Mouse (Mus musculus): ENCODE results near the gene Rnls. TPM values are rescaled to one million over a fixed set of nuclear protein-coding genes. Genes with fewer than 3 reads are reported as not detected.

Gene Rnls
- total RNA-seq, 2 experiments from 2014 or later: 2.5 TPM; not detected in 1

- no peak for ATAC-seq (replicated peaks; ENCODE audit: low FRiP score, poor library complexity, severe bottlenecking)
These were observed 189.7 kb downstream of the Rnls start for GRCm38 (mm10) chr19:33202422-33202821.

DNA sequence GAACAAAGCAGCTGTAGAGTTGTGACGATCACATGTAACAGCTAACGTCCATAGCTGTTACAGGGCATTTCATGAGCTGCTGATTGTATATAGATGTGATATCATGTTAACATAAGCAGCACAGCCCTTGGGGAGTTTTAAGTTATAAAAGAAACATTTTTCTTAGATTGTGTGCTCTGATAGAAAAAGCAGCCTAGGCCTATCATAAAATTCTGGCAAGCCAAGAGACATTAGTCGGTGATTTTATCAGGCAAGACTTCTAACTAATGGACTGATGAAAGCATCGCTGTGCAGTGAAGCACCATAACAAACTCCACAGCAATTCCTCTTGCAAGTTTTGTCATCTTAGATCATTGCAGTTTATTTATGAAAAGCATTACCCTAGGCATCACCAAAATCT is 190.9 kb downstream of the Rnls start:
- ATAC-seq (replicated peaks; ENCODE audit: low FRiP score, poor library complexity, severe bottlenecking): no peak

DNA sequence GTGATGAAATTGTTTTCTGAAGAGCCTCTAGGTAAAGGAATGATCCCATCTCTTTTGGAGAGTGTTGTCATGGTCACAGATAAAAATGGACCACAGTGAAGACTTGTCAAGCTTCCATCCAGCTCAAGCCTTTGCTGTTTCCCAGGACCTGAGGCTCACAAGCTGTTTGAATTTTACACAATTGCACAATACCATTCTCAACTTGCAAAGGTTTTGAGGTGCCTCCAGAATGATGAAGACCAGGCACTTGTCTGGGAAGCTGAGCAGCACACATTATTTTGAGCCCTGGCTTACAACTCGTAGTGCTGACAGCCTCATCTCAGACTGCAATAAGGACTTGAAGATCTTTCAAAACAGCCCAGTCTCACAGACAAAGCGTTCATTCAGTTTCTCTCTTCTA is 200.0 kb downstream of the Rnls start:
- ATAC-seq (replicated peaks; ENCODE audit: low FRiP score, poor library complexity, severe bottlenecking): no peak

- ATAC-seq (replicated peaks; ENCODE audit: low FRiP score, poor library complexity, severe bottlenecking): no peak
These were observed 203.3 kb downstream of the Rnls start for GRCm38 (mm10) chr19:33188766-33189165.

DNA sequence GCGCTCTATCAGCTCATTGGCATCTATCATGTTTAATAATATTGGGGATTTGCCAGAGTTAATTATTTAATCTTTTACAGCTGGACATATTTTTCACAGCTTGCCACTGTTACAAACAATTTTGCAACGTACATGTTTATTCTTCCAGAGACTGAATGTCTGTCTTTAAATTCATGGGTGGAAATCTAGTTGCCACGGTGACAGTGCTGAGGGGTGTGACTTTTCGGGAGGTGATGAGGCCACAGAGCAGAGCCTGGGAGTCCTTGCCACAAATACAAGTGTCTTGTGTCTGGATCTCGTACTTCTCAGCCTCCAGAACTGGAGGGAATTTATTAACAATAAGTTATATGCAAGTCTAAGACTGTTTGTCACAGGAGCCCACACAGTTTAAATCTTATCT is 212.5 kb downstream of the Rnls start:
- ATAC-seq (replicated peaks; ENCODE audit: low FRiP score, poor library complexity, severe bottlenecking): no peak

DNA sequence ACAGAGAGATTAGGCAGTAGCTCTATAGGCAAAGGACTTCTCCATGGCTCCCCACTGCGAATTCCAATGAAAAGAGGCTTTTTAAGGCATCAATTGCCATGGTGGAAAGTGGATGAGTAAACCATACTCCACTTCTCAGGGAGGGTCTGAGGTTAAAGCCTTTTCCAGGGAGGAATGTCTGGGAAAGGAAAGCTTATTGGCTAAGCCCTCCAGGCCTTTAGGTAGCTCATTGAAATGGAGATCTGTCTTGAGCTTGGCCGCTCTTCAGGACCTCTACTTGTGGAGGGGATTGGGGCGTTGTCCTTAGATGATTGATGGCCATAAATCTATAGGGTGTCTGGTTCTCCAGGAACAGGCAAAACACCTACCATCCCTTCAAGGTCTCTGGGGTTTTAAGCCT is 213.2 kb downstream of the Rnls start:
- no peak for ATAC-seq (replicated peaks; ENCODE audit: low FRiP score, poor library complexity, severe bottlenecking)

DNA sequence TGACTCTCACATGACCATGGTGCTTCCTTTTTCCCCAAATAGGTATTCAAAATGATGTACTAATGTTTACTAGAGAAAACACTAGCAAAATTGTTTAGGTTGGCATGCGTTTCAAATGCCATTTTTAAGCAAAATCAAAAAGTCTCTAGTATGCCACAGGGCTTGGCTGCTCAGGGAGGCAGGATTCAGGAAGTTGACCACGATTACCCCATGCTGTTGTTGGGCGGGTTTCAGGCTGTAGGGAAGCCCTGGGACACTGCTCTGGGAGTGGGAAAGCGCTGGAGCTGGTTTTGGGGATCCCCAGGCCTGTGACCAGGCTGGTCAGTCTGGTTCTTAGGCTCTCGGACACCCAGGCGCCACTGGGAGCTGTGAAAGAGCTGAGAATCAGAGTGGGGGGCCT is 213.7 kb downstream of the Rnls start:
- ATAC-seq (replicated peaks; ENCODE audit: low FRiP score, poor library complexity, severe bottlenecking): no peak

- ATAC-seq (replicated peaks; ENCODE audit: low FRiP score, poor library complexity, severe bottlenecking): no peak
These were observed 218.1 kb downstream of the Rnls start for GRCm38 (mm10) chr19:33173991-33174390.

DNA sequence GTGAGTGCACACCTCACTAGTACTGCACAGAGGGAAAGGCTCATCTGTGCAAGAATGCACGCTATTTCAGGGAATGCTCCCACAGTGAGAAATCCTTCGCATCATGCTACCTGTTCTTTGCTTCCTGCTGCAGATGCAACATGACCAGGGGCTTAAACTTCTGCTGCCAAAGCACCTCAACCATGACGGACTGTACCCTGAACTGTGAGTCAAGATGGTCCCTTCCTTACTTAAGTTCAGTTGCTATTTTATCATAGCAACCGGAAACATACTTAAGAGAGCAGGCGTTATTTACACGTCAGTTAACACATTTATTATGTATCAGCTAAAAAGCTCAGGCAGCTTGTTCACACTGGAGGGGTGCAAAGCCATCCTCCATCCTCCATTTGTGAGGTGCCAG is 222.2 kb downstream of the Rnls start:
- no peak for ATAC-seq (replicated peaks; ENCODE audit: low FRiP score, poor library complexity, severe bottlenecking)

DNA sequence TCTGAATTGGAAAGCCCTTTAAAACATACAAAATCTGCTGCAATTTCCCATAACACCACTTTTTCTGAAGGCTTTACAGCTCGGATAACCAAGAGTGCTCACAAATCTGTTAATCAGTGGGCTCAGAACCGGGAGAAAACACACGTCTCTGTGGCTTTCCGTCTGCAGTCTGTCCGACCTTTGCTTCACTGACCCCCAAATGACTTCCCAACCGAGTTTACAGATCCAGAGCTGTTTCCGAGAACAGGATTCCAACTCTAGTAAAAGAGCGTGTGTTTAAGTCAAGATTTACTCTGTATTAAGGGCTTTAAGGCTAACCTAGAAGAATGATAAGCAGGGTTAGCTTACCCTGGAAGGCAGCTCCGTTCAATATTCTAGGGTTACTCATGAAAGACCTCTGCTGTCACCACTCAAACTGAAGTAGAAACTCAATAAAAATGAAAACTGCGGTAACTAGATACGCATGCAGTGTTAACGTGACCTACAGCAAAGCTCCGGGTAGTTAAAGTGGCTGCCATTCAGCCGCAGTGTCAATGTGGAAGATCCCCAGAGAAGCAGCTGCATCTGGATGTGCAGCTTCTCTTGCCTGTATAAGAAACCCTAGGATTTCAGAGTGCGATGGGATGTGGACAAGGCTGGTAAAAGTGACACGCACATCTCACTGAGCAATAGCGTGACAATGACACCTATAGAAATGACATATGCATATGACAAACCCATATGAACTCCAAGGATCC is 224.4 kb downstream of the Rnls start:
- no peak for ATAC-seq (replicated peaks; ENCODE audit: low FRiP score, poor library complexity, severe bottlenecking)

- no peak for ATAC-seq (replicated peaks; ENCODE audit: low FRiP score, poor library complexity, severe bottlenecking)
These were observed 227.3 kb downstream of the Rnls start for GRCm38 (mm10) chr19:33164801-33165200.

DNA sequence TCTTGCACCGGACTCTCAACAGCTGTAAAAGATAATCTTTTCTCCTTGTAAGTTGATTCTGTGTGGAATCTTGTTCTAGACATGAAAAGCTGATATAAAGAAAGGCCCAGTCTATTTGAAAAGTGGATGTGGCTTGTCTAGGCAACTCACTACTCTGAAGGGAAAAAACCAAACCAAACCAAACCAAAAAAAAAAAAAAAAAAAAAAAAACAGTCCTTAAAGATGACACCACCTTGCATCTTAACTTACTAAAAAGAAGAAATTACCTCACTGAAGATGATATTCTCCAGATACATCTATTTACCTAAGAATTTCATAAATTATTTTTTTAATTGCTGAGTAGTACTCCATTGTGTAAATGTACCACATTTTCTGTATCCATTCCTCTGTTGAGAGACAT is 230.2 kb downstream of the Rnls start:
- ATAC-seq (replicated peaks; ENCODE audit: low FRiP score, poor library complexity, severe bottlenecking): no peak

DNA sequence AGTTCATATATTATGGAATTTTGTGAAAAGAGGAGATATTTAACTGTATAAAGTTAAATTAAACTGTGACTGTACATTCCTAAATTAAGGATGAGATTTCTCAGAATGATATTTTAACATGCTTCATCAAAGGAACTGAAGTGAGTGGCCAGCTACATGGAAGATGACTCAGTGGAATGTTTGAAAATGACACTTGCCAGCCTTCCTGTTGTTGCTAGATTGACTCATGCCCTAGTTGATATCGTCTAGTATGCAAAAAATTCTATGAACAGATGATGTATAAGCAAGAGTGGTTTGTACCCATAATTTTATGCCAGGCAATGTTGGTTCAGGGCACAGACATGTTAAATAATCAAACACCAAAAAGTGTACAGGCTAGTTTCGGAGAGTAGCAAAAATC is 232.2 kb downstream of the Rnls start:
- ATAC-seq (replicated peaks; ENCODE audit: low FRiP score, poor library complexity, severe bottlenecking): no peak

GRCm38 (mm10) chr19:33159192-33159591 is 232.9 kb downstream of the Rnls start:
- no peak for ATAC-seq (replicated peaks; ENCODE audit: low FRiP score, poor library complexity, severe bottlenecking)

DNA sequence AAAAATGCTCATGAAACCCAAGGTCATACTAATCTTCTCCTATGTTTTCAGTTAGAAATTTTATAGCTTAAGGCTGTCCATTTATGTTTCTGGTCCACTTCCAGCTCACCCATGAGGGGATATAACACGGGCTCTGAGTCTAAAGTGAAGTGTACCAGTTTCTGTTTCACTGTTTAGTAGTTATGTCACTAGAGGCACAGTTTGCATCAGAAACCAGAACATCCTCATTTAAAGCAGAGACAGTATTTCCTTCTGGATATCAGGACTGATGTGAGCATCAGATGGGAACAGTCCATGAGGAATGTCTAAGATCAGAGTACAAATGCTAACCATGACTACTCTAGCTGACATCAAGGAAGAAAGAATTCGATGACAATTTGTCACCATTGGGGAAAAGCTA is 233.9 kb downstream of the Rnls start:
- ATAC-seq (replicated peaks; ENCODE audit: low FRiP score, poor library complexity, severe bottlenecking): no peak

- no peak for ATAC-seq (replicated peaks; ENCODE audit: low FRiP score, poor library complexity, severe bottlenecking)
These were observed 243.7 kb downstream of the Rnls start for GRCm38 (mm10) chr19:33148411-33148810.

DNA sequence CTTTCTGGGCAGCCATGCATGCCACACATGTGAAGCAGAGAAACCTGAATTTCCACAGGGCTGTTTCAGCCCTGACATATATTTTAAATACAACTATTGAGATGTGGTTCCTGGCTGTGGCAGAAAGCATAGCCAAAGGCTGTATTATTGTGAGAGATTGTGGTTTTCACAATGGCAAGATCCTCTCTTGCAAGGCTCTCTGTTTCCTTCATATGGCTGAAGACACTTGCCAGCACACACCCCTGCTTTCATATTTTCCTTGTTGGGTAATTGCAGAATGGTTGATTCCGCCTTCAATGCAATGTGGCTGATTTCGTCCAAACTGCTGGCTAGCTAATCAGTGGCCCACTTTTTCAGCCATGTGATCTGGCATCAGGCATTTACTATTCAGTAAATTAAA is 248.9 kb downstream of the Rnls start:
- no peak for ATAC-seq (replicated peaks; ENCODE audit: low FRiP score, poor library complexity, severe bottlenecking)

DNA sequence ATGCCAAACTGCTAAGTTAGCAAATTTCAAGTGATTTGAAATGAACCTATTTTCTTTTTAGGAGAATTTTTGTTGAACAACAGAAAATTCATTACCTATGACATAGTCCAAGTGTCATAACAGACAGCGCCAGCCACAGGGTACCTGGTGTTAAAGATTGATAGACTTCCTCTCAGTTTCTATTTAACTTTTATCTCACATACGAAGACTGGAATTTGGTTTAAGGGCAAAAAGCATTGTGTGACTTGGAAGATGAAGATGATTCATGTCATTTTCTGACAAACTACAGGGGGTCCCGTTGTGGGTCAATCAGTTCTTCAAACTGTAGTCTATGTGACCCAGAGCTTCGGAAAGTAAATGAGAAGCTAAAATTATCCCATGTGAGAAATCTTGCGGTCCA is 254.8 kb downstream of the Rnls start:
- ATAC-seq (replicated peaks; ENCODE audit: low FRiP score, poor library complexity, severe bottlenecking): no peak

- no peak for ATAC-seq (replicated peaks; ENCODE audit: low FRiP score, poor library complexity, severe bottlenecking)
These were observed 269.4 kb downstream of the Rnls start for GRCm38 (mm10) chr19:33122611-33123226.

DNA sequence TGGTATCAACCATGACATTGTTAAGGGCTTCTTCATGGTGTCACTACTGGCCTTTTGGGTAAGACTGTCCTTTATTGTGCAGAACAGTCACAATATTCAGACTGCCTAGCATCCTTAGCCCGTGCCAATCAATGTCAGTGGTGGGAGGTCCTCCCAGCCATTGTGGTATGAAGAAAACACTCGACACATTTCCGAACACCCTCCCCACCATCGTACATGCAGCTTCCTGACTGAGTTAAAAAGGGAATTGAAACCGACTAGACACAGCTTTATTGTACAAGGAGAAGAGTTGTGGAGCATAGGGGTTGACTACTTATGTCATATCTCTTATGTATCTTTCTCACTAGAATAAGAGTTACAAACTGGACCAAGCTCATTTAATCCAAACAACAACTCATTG is 272.1 kb downstream of the Rnls start:
- ATAC-seq (replicated peaks; ENCODE audit: low FRiP score, poor library complexity, severe bottlenecking): no peak

GRCm38 (mm10) chr19:33118898-33119297 is 273.2 kb downstream of the Rnls start:
- ATAC-seq (replicated peaks; ENCODE audit: low FRiP score, poor library complexity, severe bottlenecking): no peak

All from erythroblast, adult 5-6 weeks (primary cell).